Mouse (Mus musculus): ENCODE data around the gene Scimp. TPM values are rescaled to one million over a fixed set of nuclear protein-coding genes. Genes with fewer than 3 reads are reported as not detected.

The Scimp gene
- polyA plus RNA-seq (2014; fragmentation: Illumina TruSeq; extraction: RNeasy Lipid Tissue Mini Kit (QIAGEN cat#74804); ENCODE audit: low read depth, low replicate concordance) = 2.0 TPM

DNA sequence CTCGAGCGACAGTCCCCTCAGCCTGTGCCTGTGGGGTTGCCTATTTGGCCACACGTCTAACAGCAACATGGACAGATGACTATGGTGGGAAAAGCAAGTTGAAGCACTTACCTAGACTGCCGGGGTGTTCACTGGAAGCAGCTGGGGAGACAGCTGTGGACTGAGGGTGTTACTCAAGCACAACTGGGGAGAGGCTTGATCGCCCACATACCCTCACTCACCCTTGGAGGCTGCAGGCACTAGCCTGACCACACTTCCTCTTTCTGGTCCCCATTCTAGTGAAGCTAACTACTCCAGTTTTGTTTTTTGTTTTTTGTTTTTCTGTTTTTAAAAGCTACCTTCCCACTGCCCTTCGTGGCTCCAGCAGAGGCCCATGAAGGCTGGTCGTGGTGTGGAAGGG, at the start of gene Scimp:
Gene Scimp (minus strand): TSS at position 222 of the 400 bp plus-strand sequence.

DNA sequence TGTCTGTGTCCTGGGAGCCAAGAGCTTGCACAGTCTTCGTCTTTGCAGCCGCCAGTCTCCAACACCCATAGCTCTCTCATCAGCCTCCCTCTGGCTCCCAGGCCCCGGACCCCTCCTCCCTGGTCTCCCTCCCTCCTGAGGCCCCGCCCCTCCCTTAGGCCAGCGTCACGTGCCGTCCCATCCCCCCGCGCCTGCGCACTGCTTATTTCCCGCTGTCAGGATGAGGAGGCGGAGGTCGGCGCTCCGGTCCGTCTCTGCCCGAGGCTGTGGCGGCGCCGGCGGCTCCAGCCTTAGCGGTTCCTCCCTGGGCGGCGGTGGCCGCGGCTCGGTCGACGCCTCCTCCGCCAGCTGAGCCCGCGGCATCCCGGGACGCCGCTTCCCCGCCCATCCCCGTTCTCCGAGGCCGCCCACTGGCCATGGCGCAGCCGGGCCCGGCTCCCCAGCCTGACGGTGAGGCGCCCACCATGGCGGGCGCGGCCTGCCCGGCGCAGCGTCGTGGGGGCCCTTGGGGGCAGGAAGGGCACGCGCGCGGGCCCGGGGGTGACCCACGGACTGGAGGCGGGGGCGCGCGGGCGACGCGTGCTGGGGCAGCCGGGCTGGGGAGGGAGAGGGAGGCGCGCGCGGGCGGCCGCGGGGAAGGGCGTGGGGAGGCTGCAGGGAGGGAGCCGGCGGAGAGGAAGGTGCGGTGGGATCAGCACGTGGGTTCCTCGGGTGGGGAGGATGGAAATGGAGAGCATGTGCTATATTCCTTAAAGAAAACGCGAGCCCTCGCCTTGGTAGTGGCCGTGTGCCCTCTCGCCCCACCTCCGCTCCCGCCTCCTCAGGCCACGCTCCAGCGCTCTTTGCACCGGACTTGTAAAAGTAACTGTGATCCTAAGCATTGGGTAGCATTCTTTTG, 32.4 kb upstream of the Scimp start, which contains the start of gene Rabep1:
Gene Rabep1 (plus strand): TSS at position 220 of the 898 bp plus-strand sequence.

DNA sequence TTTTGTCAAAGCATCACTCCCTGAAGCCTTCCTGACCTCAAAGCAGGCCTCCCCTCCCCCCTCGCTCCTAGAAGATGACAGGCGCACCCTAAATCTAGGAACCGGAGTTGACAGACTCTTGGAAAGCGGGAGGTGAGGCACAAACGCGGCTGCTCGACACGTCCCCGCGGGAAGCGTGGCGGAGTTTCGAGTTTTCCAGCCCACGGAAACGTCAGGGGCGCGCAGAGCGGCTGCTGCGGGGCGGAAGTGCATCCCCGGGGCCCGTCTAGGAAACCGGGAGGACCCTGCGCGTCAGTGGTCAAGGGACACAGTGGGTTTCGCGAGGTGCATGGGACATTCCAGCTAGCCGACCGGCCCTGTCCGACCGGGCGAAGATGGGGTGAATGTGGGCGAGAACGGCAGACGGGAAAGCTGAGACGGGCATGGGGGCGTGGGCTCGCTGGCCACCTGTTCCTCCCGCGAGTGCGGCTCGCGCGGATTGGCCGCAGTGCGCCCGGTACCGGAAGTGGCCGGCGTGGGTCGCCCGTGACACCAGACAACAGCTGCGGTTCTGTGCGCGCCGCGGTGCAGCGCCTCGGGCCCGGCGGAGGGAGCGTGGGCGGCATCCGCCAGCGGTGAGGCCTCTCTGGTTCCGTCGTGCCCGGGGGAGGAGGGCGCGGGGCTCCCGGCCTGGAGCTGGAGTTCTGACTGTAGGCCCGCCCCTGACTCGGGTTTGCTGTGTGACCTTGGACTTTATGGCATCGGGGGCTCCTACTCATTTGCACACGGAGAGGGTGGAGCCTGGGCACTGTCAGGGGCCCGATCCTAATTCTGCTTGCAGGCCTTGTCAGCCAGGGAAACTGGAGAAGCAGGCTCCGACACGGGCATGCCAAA, 48.2 kb downstream of the Scimp start, which contains the start of gene Zfp3:
Gene Zfp3 (plus strand): TSS at position 274 of the 873 bp plus-strand sequence.

Other genes starting within 250 kb of the Scimp start
- 4.6 TPM for gene Mink1, start 249.7 kb downstream of the Scimp start, polyA plus RNA-seq (2014; fragmentation: Illumina TruSeq; extraction: RNeasy Lipid Tissue Mini Kit (QIAGEN cat#74804); ENCODE audit: low read depth, low replicate concordance)
- gene 4930544D05Rik, start 196.7 kb downstream of the Scimp start, polyA plus RNA-seq (2014; fragmentation: Illumina TruSeq; extraction: RNeasy Lipid Tissue Mini Kit (QIAGEN cat#74804); ENCODE audit: low read depth, low replicate concordance) = not detected
- gene Chrne, start 193.4 kb downstream of the Scimp start, polyA plus RNA-seq (2014; fragmentation: Illumina TruSeq; extraction: RNeasy Lipid Tissue Mini Kit (QIAGEN cat#74804); ENCODE audit: low read depth, low replicate concordance) = not detected
- not detected for gene Gp1ba, start 173.5 kb downstream of the Scimp start, polyA plus RNA-seq (2014; fragmentation: Illumina TruSeq; extraction: RNeasy Lipid Tissue Mini Kit (QIAGEN cat#74804); ENCODE audit: low read depth, low replicate concordance)
- gene Rnf167, start 165.4 kb downstream of the Scimp start, polyA plus RNA-seq (2014; fragmentation: Illumina TruSeq; extraction: RNeasy Lipid Tissue Mini Kit (QIAGEN cat#74804); ENCODE audit: low read depth, low replicate concordance) = 43.3 TPM
- 26.7 TPM for gene Slc25a11, start 165.1 kb downstream of the Scimp start, polyA plus RNA-seq (2014; fragmentation: Illumina TruSeq; extraction: RNeasy Lipid Tissue Mini Kit (QIAGEN cat#74804); ENCODE audit: low read depth, low replicate concordance)
- gene Pfn1, start 157.9 kb downstream of the Scimp start, polyA plus RNA-seq (2014; fragmentation: Illumina TruSeq; extraction: RNeasy Lipid Tissue Mini Kit (QIAGEN cat#74804); ENCODE audit: low read depth, low replicate concordance) = 141 TPM
- gene Eno3, start 155.4 kb downstream of the Scimp start, polyA plus RNA-seq (2014; fragmentation: Illumina TruSeq; extraction: RNeasy Lipid Tissue Mini Kit (QIAGEN cat#74804); ENCODE audit: low read depth, low replicate concordance) = 22.6 TPM
- 18.2 TPM for gene Spag7, start 143.2 kb downstream of the Scimp start, polyA plus RNA-seq (2014; fragmentation: Illumina TruSeq; extraction: RNeasy Lipid Tissue Mini Kit (QIAGEN cat#74804); ENCODE audit: low read depth, low replicate concordance)
- gene Camta2, start 124.5 kb downstream of the Scimp start, polyA plus RNA-seq (2014; fragmentation: Illumina TruSeq; extraction: RNeasy Lipid Tissue Mini Kit (QIAGEN cat#74804); ENCODE audit: low read depth, low replicate concordance) = 2.2 TPM
- gene Inca1, start 112.4 kb downstream of the Scimp start, polyA plus RNA-seq (2014; fragmentation: Illumina TruSeq; extraction: RNeasy Lipid Tissue Mini Kit (QIAGEN cat#74804); ENCODE audit: low read depth, low replicate concordance) = 0.85 TPM
- 24.2 TPM for gene Kif1c, start 112.0 kb downstream of the Scimp start, polyA plus RNA-seq (2014; fragmentation: Illumina TruSeq; extraction: RNeasy Lipid Tissue Mini Kit (QIAGEN cat#74804); ENCODE audit: low read depth, low replicate concordance)
- gene Zfp3, start 48.4 kb downstream of the Scimp start, polyA plus RNA-seq (2014; fragmentation: Illumina TruSeq; extraction: RNeasy Lipid Tissue Mini Kit (QIAGEN cat#74804); ENCODE audit: low read depth, low replicate concordance) = 3.8 TPM
- 39.1 TPM for gene Rabep1, start 32.2 kb upstream of the Scimp start, polyA plus RNA-seq (2014; fragmentation: Illumina TruSeq; extraction: RNeasy Lipid Tissue Mini Kit (QIAGEN cat#74804); ENCODE audit: low read depth, low replicate concordance)
- 148 TPM for gene Nup88, start 157.4 kb upstream of the Scimp start, polyA plus RNA-seq (2014; fragmentation: Illumina TruSeq; extraction: RNeasy Lipid Tissue Mini Kit (QIAGEN cat#74804); ENCODE audit: low read depth, low replicate concordance)
- 7.4 TPM for gene Rpain, start 157.6 kb upstream of the Scimp start, polyA plus RNA-seq (2014; fragmentation: Illumina TruSeq; extraction: RNeasy Lipid Tissue Mini Kit (QIAGEN cat#74804); ENCODE audit: low read depth, low replicate concordance)
- gene C1qbp, start 170.4 kb upstream of the Scimp start, polyA plus RNA-seq (2014; fragmentation: Illumina TruSeq; extraction: RNeasy Lipid Tissue Mini Kit (QIAGEN cat#74804); ENCODE audit: low read depth, low replicate concordance) = 113 TPM
- gene Dhx33, start 191.9 kb upstream of the Scimp start, polyA plus RNA-seq (2014; fragmentation: Illumina TruSeq; extraction: RNeasy Lipid Tissue Mini Kit (QIAGEN cat#74804); ENCODE audit: low read depth, low replicate concordance) = 13.9 TPM
- gene Mis12, start 207.0 kb upstream of the Scimp start, polyA plus RNA-seq (2014; fragmentation: Illumina TruSeq; extraction: RNeasy Lipid Tissue Mini Kit (QIAGEN cat#74804); ENCODE audit: low read depth, low replicate concordance) = 42.6 TPM
- gene Derl2, start 207.3 kb upstream of the Scimp start, polyA plus RNA-seq (2014; fragmentation: Illumina TruSeq; extraction: RNeasy Lipid Tissue Mini Kit (QIAGEN cat#74804); ENCODE audit: low read depth, low replicate concordance) = 81.2 TPM
- gene 6330403K07Rik, start 220.9 kb upstream of the Scimp start, polyA plus RNA-seq (2014; fragmentation: Illumina TruSeq; extraction: RNeasy Lipid Tissue Mini Kit (QIAGEN cat#74804); ENCODE audit: low read depth, low replicate concordance) = 4.3 TPM

Measured in sigmoid colon, adult 10 weeks (tissue).